Mouse (Mus musculus) ES-E14 (cell line): ENCODE measurements around the gene Tmem229b.

ENCODE experiments used
- CHD2 ChIP-seq: IDR thresholded peaks from 2 replicates; pipeline ENCODE4 v1.6.1; 2014; ENCODE audit warnings: mild to moderate bottlenecking, low read depth, low read length, inconsistent platforms
- HCFC1 ChIP-seq: IDR thresholded peaks from 2 replicates; pipeline ENCODE4 v1.6.1; 2012; ENCODE audit warnings: low read length, inconsistent platforms, borderline replicate concordance; ENCODE audit not compliant: insufficient read depth
- ZC3H11A ChIP-seq: IDR thresholded peaks from 2 replicates; pipeline ENCODE4 v1.6.1; 2012; ENCODE audit warnings: low read depth, mild to moderate bottlenecking, inconsistent platforms, low read length, borderline replicate concordance
- ZNF384 ChIP-seq: IDR thresholded peaks from 2 replicates; pipeline ENCODE4 v1.6.1; 2012; ENCODE audit warnings: low read depth, low read length, inconsistent platforms

DNA sequence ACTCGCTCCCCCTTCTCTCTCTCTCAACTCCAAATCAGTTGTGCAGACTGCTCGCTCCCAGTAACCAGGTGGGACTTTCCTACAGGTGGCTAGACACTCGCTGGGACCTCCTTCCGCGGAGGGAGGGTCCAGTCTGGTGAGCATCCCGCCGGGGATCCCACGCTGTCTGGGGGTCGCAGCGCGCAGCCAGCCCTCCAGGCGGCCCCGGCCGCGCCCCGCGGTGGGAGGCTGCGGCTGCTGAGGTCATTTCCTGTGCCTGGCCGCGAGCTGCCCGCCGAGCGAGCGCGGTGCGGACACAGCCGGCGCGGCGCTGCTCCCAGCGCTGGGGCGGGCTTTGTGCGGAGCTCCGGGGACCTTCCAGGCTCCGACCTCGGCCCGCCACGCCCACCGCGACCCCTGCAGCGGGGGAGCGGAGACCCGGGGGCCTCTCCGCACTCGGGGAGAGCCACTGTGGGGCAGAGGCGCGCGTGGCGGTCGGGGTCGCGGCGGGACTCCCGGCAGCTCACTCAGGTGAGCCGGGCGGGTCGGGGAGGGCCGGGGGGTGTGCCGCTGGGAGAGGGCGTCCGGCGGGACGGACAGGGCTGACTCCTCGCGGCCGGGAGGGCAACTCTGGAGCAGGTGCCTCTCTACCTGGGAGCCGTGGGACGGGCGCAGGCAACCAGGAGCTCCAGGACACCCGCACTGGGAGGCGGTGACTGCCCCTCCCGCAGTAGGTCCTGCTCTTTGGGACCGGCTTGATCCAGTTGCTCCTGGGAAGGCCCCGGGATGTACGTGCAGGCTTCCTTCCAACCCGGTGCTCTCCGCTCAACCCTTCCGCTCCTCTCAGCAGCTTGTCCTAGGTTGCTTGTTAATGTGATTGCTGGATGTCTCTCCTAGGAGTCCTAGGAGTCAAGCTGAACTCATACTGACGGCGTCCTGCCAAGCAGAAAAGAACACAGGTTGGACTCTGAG is 21.8 kb upstream of the Tmem229b start, which contains the start of gene Plekhh1:
- TF ChIP-seq CHD2, result no peak
- TF ChIP-seq ZNF384, result no peak
- no peak for TF ChIP-seq ZC3H11A
- no peak for TF ChIP-seq HCFC1
